Mouse (Mus musculus) heart, embryonic 11.5 days (tissue): Measurements from ENCODE around the gene Tbl1x. TPM values are rescaled to one million over a fixed set of nuclear protein-coding genes. Genes with fewer than 3 reads are reported as not detected.

Experiments used
- ATAC-seq: fragments of 200-750 bp; cut with Nextera tagmentation; replicated peaks from 2 replicates; pipeline ENCODE4 v1.8.0; 2017; ENCODE audit warnings: moderate library complexity; ENCODE audit not compliant: insufficient number of reproducible peaks, low FRiP score, low TSS enrichment
- H3K27ac ChIP-seq: fragments of 300-500 bp; sonication (generic); 2 replicates; pipeline ENCODE4 v1.5.1; 2014; ENCODE audit warnings: mild to moderate bottlenecking, low read depth, low read length
- H3K27me3 ChIP-seq: fragments of 300-500 bp; sonication (generic); 2 replicates; pipeline ENCODE4 v1.6.1; 2014; ENCODE audit warnings: mild to moderate bottlenecking, low read length, mixed read lengths; ENCODE audit not compliant: control insufficient read depth, insufficient read depth
- H3K36me3 ChIP-seq: fragments of 300-500 bp; sonication (generic); 2 replicates; pipeline ENCODE4 v1.6.1; 2014; ENCODE audit warnings: mild to moderate bottlenecking, low read length, moderate library complexity, mixed read lengths; ENCODE audit not compliant: control insufficient read depth, insufficient read depth
- H3K4me1 ChIP-seq: fragments of 300-500 bp; sonication (generic); 2 replicates; pipeline ENCODE4 v1.6.1; 2014; ENCODE audit warnings: low read length; ENCODE audit not compliant: control insufficient read depth, insufficient read depth
- H3K4me2 ChIP-seq: fragments of 300-500 bp; sonication (generic); 2 replicates; pipeline ENCODE4 v1.6.1; 2014; ENCODE audit warnings: mild to moderate bottlenecking, moderate library complexity
- H3K4me3 ChIP-seq: fragments of 300-500 bp; sonication (generic); 2 replicates; pipeline ENCODE4 v1.5.1; 2014; ENCODE audit warnings: low read depth, low read length
- H3K9ac ChIP-seq: fragments of 300-500 bp; sonication (generic); 2 replicates; pipeline ENCODE4 v1.6.1; 2014; ENCODE audit warnings: mild to moderate bottlenecking, low read depth, low read length, moderate library complexity
- H3K9me3 ChIP-seq: fragments of 300-500 bp; sonication (generic); replicated peaks from 2 replicates; pipeline ENCODE4 v1.6.1; 2016; ENCODE audit warnings: low read length; ENCODE audit not compliant: control insufficient read depth
- WGBS: fragments of 180-500 bp; shearing (Covaris S2); extraction: QIAGEN DNeasy Blood & Tissue Kit; methylation state at CpG from one replicate; pipeline ENCODE4 v1.1.7; 2014; ENCODE audit not compliant: insufficient replicate concordance; 5-methylcytosine and 5-hydroxymethylcytosine counted together
- polyA plus RNA-seq: library from polyadenylated mRNA; unstranded; fragments of >200 nt; fragmentation: Nextera tagmentation; extraction: Ambion mirVana; gene quantifications from 2 replicates; pipeline ENCODE4 v1.2.1, GENCODE M21; 2014

Gene Tbl1x
- 63.6 and 72.6 TPM in 2 replicates for polyA plus RNA-seq

DNA sequence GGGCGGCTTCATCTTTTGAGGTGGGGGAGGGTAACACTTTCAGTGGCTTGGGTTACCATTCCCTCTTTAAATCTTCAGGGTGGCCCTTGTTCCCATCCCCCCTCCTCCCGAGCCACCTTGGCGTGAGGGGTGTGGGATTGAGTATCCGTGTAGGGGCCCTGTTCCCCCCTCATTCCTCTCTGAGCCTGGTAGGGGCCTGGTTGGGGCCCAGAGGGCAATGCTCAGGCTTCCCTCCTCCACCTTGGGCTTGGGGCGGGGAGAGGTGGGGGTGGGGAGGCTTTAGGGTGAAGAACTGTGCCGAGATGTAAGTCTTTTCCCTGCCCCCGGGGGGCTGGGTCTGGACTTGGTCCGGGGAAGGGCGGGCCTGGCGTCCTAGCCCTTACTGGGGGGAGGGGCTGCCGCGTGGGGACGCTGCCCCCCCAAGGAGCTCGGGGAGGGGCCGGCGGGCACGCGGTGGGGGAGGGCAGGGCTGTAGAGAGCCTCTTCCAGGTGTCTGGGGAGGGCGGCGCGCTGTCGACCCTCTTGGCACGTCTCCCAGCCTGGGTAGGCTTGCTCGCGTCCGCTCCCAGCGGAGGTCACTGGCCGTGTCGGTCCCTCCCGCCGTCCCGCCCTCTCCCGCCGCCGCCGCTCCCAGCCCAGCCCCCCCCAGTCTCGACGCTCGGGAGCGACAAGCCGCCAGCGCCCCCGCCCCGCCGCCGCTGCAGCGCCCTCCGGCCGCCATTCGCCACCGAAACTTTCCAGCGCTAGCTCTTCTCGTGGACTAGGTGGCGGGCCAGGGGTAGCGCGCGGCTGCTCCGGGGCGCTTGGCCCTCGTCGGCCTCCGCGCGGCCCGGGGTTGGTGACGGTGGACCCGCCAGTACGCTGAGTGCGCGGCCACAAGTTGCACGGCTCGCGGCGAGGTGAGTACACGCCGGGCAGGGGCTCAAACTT lies at the start of gene Tbl1x:
Tbl1x (plus strand) TSS at position 643 of the 930 bp plus-strand sequence.
- peak; percentile 84 for ATAC-seq
- 22% methylated on average over 33 of the region's 76 CpGs for WGBS
- peak within 1 kb of the TSS; percentile 70 for H3K4me3 ChIP-seq
- no peaks in the 10 kb centered on the region for H3K27me3 ChIP-seq
- peak within 1 kb of the TSS; percentile 94 for H3K27ac ChIP-seq
- H3K4me2 ChIP-seq, result peak within 1 kb of the TSS; percentile 63
- no peaks in the 10 kb centered on the region for H3K9me3 ChIP-seq
- H3K36me3 ChIP-seq, result no peaks in the 10 kb centered on the region
- peaks cover 1% of the 10 kb centered on the region; the same call in 1 of the 2 replicates for H3K4me1 ChIP-seq
- peak within 1 kb of the TSS; percentile 90 for H3K9ac ChIP-seq

DNA sequence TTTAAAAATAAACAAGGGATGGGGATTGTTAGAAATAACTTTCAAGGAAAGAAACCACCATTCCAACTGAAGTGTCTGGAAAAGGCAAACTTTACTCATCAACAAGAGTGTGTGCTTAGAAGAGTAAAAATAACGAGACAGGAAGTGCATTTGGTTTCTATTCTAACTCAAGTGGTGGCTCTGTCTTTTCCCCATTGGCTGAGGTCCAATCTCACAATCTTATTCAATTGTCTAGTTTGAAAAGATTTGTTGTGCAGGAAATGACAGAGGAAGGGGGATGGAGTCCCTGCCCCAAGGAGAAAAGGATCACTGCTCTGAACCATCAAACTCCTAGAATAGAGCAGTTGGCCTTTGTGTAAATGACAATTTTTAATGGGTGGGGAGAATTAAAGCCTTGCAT lies 41.6 kb upstream of the Tbl1x start:
- 41% methylated on average over 1 of the region's 1 CpGs for WGBS
- no peaks in the 10 kb centered on the region for H3K36me3 ChIP-seq
- H3K4me3 ChIP-seq, result no peak overlapping the region
- no peaks in the 10 kb centered on the region for H3K4me1 ChIP-seq
- no peaks in the 10 kb centered on the region for H3K9me3 ChIP-seq
- no peak overlapping the region for H3K9ac ChIP-seq
- H3K27me3 ChIP-seq, result no peaks in the 10 kb centered on the region
- no peak overlapping the region for H3K27ac ChIP-seq
- no peak for ATAC-seq
- no peak overlapping the region for H3K4me2 ChIP-seq

DNA sequence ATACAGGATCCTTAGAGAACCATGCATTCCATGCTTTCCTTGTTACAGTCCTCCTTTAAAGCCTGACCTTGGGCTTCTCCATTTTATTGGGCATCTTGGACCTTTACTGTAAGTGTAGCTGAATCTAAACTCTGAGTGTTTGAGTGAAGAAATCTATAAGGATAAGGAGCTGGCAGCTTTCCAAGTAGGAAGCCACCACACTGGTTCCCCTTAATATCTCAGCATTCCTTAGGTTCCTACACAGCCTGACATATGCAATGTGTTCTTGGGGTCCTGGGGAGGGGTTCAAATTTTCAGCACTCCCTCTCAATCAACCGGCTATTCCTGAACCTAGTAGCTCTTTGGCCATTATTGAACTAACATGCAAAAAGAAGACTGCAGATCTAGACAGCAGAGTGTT lies 38.0 kb upstream of the Tbl1x start:
- Histone ChIP-seq H3K36me3 (no peaks in the 10 kb centered on the region), H3K27me3 (no peaks in the 10 kb centered on the region), H3K4me3 (no peak overlapping the region), H3K9ac (no peak overlapping the region), H3K4me1 (no peaks in the 10 kb centered on the region), H3K4me2 (no peak overlapping the region), H3K9me3 (no peaks in the 10 kb centered on the region), H3K27ac (no peak overlapping the region)
- ATAC-seq, result no peak
- WGBS, result 75% methylated on average over 1 of the region's 1 CpGs

GRCm38 (mm10) chrX:77473511-77473910 lies 37.3 kb upstream of the Tbl1x start:
- H3K9ac ChIP-seq, result no peak overlapping the region
- no peak overlapping the region for H3K4me2 ChIP-seq
- no peak overlapping the region for H3K4me3 ChIP-seq
- ATAC-seq, result no peak
- H3K27ac ChIP-seq, result no peak overlapping the region
- H3K27me3 ChIP-seq, result no peaks in the 10 kb centered on the region
- 54% methylated on average over 1 of the region's 1 CpGs for WGBS
- no peaks in the 10 kb centered on the region for H3K36me3 ChIP-seq
- H3K4me1 ChIP-seq, result no peaks in the 10 kb centered on the region
- no peaks in the 10 kb centered on the region for H3K9me3 ChIP-seq

DNA sequence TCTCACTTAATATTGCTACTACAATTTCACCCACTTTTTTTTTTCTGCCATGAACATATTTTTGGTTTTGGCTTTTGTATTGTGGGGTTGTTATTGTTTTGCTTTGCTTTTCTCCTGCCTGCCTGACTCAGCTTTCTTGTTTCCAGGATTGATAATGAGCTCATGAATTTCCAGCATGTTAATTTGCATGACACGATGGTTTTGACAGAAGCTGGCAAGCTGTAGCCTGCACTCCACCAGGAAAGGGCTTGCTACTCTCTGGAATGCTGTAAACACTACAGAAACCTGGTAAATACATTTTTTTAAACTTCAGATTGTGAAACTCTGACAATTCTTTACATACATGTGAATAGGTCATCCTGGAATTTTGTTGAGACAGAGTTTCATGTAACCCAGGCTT lies 36.3 kb upstream of the Tbl1x start:
- Histone ChIP-seq H3K9ac (no peak overlapping the region), H3K4me1 (no peaks in the 10 kb centered on the region), H3K4me2 (no peak overlapping the region), H3K9me3 (no peaks in the 10 kb centered on the region), H3K4me3 (no peak overlapping the region), H3K27me3 (no peaks in the 10 kb centered on the region), H3K36me3 (no peaks in the 10 kb centered on the region), H3K27ac (no peak overlapping the region)
- 26% methylated on average over 1 of the region's 1 CpGs for whole genome bisulfite sequencing
- ATAC-seq, result no peak

DNA sequence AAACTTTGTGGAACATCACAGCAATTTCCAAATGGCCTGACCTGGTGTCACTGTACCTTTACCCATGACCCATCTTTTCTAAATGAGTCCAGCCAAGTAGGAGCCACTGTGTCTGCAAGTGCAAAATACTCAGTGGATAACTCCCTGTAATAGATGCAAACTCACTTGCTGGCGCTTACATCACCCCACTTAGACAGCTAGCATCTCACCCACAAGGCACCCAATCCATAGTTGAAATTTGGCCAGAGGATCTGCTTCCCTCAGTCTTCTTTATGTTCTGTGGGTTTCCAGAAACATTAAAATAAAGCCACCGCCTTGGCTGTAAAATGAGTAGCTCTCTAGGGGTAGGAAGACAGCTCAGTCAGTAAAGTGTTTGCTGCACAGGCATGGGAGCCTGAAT lies 33.3 kb upstream of the Tbl1x start:
- Histone ChIP-seq H3K9me3 (no peaks in the 10 kb centered on the region), H3K4me2 (no peak overlapping the region), H3K27me3 (no peaks in the 10 kb centered on the region), H3K27ac (no peak overlapping the region), H3K36me3 (no peaks in the 10 kb centered on the region), H3K9ac (no peak overlapping the region), H3K4me1 (no peaks in the 10 kb centered on the region), H3K4me3 (no peak overlapping the region)
- 73% methylated on average over 2 of the region's 2 CpGs for WGBS
- ATAC-seq, result no peak

DNA sequence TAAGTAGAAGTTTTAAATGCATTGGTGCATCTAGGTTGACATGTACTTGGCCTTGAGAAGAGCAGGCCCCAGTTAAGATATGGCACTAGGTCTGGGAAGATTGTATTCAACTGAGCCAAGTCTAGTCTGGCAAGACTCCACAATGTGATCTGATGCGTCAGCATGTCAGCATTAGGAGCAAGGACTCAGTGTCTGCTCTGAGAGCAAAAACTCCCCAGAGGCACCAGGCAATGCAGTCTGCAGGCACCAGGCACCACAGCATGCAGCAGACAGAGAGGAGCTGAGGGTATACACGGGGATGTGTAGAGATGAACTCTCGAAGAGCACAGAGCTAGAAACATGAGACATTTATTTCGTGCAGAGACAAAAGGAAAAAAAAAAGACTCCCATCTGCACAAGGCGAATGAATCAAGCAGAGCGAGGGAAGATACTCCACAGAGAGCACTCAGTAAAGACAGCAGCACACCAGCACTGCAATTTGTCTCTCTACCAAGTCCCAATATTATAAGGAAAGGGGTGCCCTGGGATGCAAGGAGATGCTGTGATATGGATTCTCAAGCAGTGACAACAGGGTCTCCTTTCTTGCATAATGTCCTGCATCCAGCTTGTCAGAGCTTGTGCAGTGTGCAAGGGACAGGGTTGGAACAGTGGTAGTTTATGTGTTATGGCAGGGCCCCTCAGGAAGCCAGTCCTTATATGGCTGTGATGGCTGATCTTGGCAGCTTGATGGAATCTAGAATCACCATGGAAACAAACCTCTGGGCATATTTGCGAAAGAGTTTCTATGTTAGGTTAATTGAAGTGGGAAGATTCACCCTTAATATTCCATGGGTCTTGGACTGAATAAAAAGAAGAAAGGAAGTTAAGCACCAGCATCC lies 22.7 kb upstream of the Tbl1x start:
- H3K27me3 ChIP-seq, result no peaks in the 10 kb centered on the region
- 66% methylated on average over 7 of the region's 7 CpGs for WGBS
- no peaks in the 10 kb centered on the region for H3K9me3 ChIP-seq
- no peak overlapping the region for H3K4me2 ChIP-seq
- H3K9ac ChIP-seq, result no peak overlapping the region
- ATAC-seq, result no peak
- no peak overlapping the region for H3K4me3 ChIP-seq
- H3K4me1 ChIP-seq, result no peaks in the 10 kb centered on the region; the same call in 1 of the 2 replicates
- H3K27ac ChIP-seq, result no peak overlapping the region
- no peaks in the 10 kb centered on the region for H3K36me3 ChIP-seq

DNA sequence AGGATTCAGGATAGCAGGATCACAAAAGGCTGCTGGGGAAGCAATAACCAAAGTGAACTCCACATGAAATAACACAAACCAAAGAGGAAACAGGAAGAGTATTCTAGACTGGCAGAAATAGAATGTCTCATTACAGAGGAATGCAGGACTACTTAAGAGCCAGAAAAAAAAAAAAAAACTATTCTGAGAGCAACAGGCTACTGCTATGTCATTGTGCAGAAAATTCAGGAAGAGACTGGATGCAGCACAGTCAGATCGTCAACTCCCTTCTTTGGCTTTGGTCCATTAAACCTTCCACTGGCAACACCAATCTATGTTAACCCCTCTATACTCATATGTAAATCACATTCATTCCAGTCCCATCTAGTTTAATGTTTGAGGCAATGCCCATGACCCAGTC lies 20.7 kb upstream of the Tbl1x start:
- ATAC-seq, result no peak
- Histone ChIP-seq H3K27me3 (no peaks in the 10 kb centered on the region), H3K4me1 (no peaks in the 10 kb centered on the region; the same call in 1 of the 2 replicates), H3K4me2 (no peak overlapping the region), H3K36me3 (no peaks in the 10 kb centered on the region), H3K27ac (no peak overlapping the region; the same call in 1 of the 2 replicates), H3K4me3 (no peak overlapping the region), H3K9me3 (no peaks in the 10 kb centered on the region), H3K9ac (no peak overlapping the region)
- 30% methylated on average over 1 of the region's 1 CpGs for WGBS
